Mouse (Mus musculus) splenic B cell, adult 2 months (primary cell): ENCODE measurements around the gene Olfr1224-ps1.
"Not testable (repeated sequence)": the region's sequence is repeated elsewhere in the genome, so short reads cannot be mapped to it uniquely, and the experiment has no call there.

ENCODE experiments used
- DNase-seq: peaks from one replicate; pipeline ENCODE4 v3.0.0-alpha.2; 2011; ENCODE audit warnings: low read depth, low spot score
- H3K27me3 ChIP-seq: 2 replicates; pipeline ENCODE4 v1.6.1; 2012; ENCODE audit warnings: mild to moderate bottlenecking, low read length, moderate library complexity, mixed read lengths; ENCODE audit not compliant: control insufficient read depth, poor library complexity, insufficient read depth, severe bottlenecking
- H3K36me3 ChIP-seq: 2 replicates; pipeline ENCODE4 v1.6.1; 2012; ENCODE audit warnings: mild to moderate bottlenecking, low read length, moderate library complexity, mixed read lengths; ENCODE audit not compliant: control insufficient read depth, poor library complexity, insufficient read depth, severe bottlenecking

Olfr1224-ps1 gene

GRCm38 (mm10) chr2:89163991-89164390 is at the start of gene Olfr1224-ps1:
Gene Olfr1224-ps1 (minus strand): TSS chr2:89164091.
- not testable (repeated sequence) for H3K27me3 ChIP-seq, DNase-seq

GRCm38 (mm10) chr2:89199948-89200347 is 36.1 kb upstream of the Olfr1224-ps1 start, which contains the start of gene Olfr1226:
Gene Olfr1226 (minus strand): TSS chr2:89200048.
- Histone ChIP-seq H3K36me3 (no peaks in the 10 kb centered on the region), H3K27me3 (no peaks in the 10 kb centered on the region)
- DNase-seq: no peak

More at GRCm38 (mm10) chr2:89163991-89164390, at the start of gene Olfr1224-ps1:
- not testable (repeated sequence) for H3K36me3 ChIP-seq

- no peak for DNase-seq
- no peaks in the 10 kb centered on the region for H3K36me3 ChIP-seq
- H3K27me3 ChIP-seq: no peaks in the 10 kb centered on the region
Observed at GRCm38 (mm10) chr2:89196325-89196982, 32.6 kb upstream of the Olfr1224-ps1 start.

GRCm38 (mm10) chr2:89174569-89174968 is 10.7 kb upstream of the Olfr1224-ps1 start, which contains the start of gene Olfr1225:
Gene Olfr1225 (minus strand): TSS chr2:89174669.
- DNase-seq: no peak
- H3K36me3 ChIP-seq: no peaks in the 10 kb centered on the region
- H3K27me3 ChIP-seq: no peaks in the 10 kb centered on the region

- H3K36me3 ChIP-seq, H3K27me3 ChIP-seq, DNase-seq: not testable (repeated sequence)
Observed at GRCm38 (mm10) chr2:89164711-89165110, 820 bp upstream of the Olfr1224-ps1 start.

- no peak for DNase-seq
- Histone ChIP-seq H3K36me3 (no peaks in the 10 kb centered on the region), H3K27me3 (no peaks in the 10 kb centered on the region)
Observed at GRCm38 (mm10) chr2:89151460-89151859, 12.4 kb downstream of the Olfr1224-ps1 start, which contains the start of gene Olfr1223. Gene Olfr1223 (minus strand): TSS chr2:89151560.

GRCm38 (mm10) chr2:89132954-89133353 is 30.9 kb downstream of the Olfr1224-ps1 start, which contains the start of gene Olfr1222:
Gene Olfr1222 (minus strand): TSS chr2:89133054.
- no peak for DNase-seq
- no peaks in the 10 kb centered on the region; the same call in 1 of the 2 replicates for H3K27me3 ChIP-seq
- H3K36me3 ChIP-seq: no peaks in the 10 kb centered on the region

- H3K27me3 ChIP-seq: no peaks in the 10 kb centered on the region
- no peaks in the 10 kb centered on the region for H3K36me3 ChIP-seq
- DNase-seq: no peak
Observed at GRCm38 (mm10) chr2:89117183-89117582, 46.7 kb downstream of the Olfr1224-ps1 start, which contains the start of gene Olfr1221. Gene Olfr1221 (minus strand): TSS chr2:89117283.

- DNase-seq: no peak
- H3K27me3 ChIP-seq: no peaks in the 10 kb centered on the region
- H3K36me3 ChIP-seq: no peaks in the 10 kb centered on the region
Observed at GRCm38 (mm10) chr2:89106735-89107134, 57.2 kb downstream of the Olfr1224-ps1 start, which contains the start of gene Olfr1220. Gene Olfr1220 (minus strand): TSS chr2:89106835.

- DNase-seq: no peak
- Histone ChIP-seq H3K27me3 (no peaks in the 10 kb centered on the region), H3K36me3 (no peaks in the 10 kb centered on the region)
Observed at GRCm38 (mm10) chr2:89105651-89106050, 58.2 kb downstream of the Olfr1224-ps1 start.
